Mouse (Mus musculus) CH12.LX (cell line): Measurements from ENCODE around the gene Sycp2l. TPM values are rescaled to one million over a fixed set of nuclear protein-coding genes. Genes with fewer than 3 reads are reported as not detected.

ENCODE experiments used
- DNase-seq: peaks from one replicate; pipeline ENCODE4 v3.0.0-alpha.2; 2013; ENCODE audit errors: extremely low read depth
- H3K27ac ChIP-seq: 2 replicates; pipeline ENCODE4 v1.5.1; 2012; ENCODE audit warnings: low read depth, mild to moderate bottlenecking, control low read depth, moderate library complexity; ENCODE audit not compliant: insufficient read depth
- H3K27me3 ChIP-seq: replicated peaks from 2 replicates; pipeline ENCODE3; 2012; ENCODE audit warnings: inconsistent platforms
- H3K36me3 ChIP-seq, 2 experiments: replicated peaks in 1 of 2; 2 replicates each; pipeline versions ENCODE3 to v1.6.1; 2012; ENCODE audit warnings: inconsistent platforms in 1 of 2, low read length in 1 of 2, mild to moderate bottlenecking in 1 of 2, mixed read lengths in 1 of 2, moderate library complexity in 1 of 2; ENCODE audit not compliant: control insufficient read depth in 1 of 2, insufficient read depth in 1 of 2
- H3K4me1 ChIP-seq, 2 experiments: 2 replicates each; pipeline ENCODE4 v1.6.1; 2012; ENCODE audit warnings: inconsistent platforms in 1 of 2, moderate library complexity in 1 of 2; ENCODE audit not compliant: insufficient read depth in 2 of 2, control insufficient read depth in 1 of 2
- H3K4me2 ChIP-seq: 2 replicates; pipeline ENCODE4 v1.6.1; 2012; ENCODE audit warnings: low read depth, mild to moderate bottlenecking, control low read depth; ENCODE audit not compliant: poor library complexity, insufficient read depth, severe bottlenecking
- H3K4me3 ChIP-seq, 3 experiments: fragments of 150-350 bp in 1 of 3; sonication (generic) in 1 of 3; replicated peaks in 1 of 3; 2 replicates each; pipeline versions ENCODE3 to v1.5.1; 2011 to 2012; ENCODE audit warnings: low read depth in 2 of 3, low read length in 2 of 3, mild to moderate bottlenecking in 2 of 3, moderate library complexity in 2 of 3, control low read depth in 1 of 3, improper control_type of control experiment in 1 of 3, inconsistent platforms in 1 of 3, mixed read lengths in 1 of 3; ENCODE audit not compliant: poor library complexity in 1 of 3
- H3K79me2 ChIP-seq: replicated peaks from 2 replicates; pipeline ENCODE4 v1.6.1; 2012; ENCODE audit warnings: mild to moderate bottlenecking, moderate library complexity; ENCODE audit not compliant: control insufficient read depth, poor library complexity, insufficient read depth, severe bottlenecking; ENCODE audit errors: extremely low read depth
- H3K9ac ChIP-seq: 2 replicates; pipeline ENCODE4 v1.6.1; 2012; ENCODE audit warnings: low read depth, mild to moderate bottlenecking, control low read depth, moderate library complexity; ENCODE audit not compliant: insufficient read depth
- H3K9me3 ChIP-seq: replicated peaks from 2 replicates; pipeline ENCODE3; 2012; ENCODE audit warnings: low read length, inconsistent platforms, mixed read lengths
- BHLHE40 ChIP-seq: IDR thresholded peaks from 2 replicates; pipeline ENCODE4 v1.6.1; 2011; ENCODE audit warnings: mild to moderate bottlenecking, low read depth, low read length, improper control_type of control experiment
- CTCF ChIP-seq, 2 experiments: IDR thresholded peaks in 1 of 2; conservative IDR thresholded peaks in 1 of 2; 2 replicates each; pipeline ENCODE4 v1.5.1; 2011 to 2012; ENCODE audit warnings: low read depth in 2 of 2, low read length in 2 of 2, improper control_type of control experiment in 1 of 2, inconsistent platforms in 1 of 2, mild to moderate bottlenecking in 1 of 2, moderate library complexity in 1 of 2
- E2F4 ChIP-seq: IDR thresholded peaks from 2 replicates; pipeline ENCODE4 v1.6.1; 2011; ENCODE audit warnings: low read depth, low read length, improper control_type of control experiment; ENCODE audit not compliant: insufficient replicate concordance
- ELF1 ChIP-seq: IDR thresholded peaks from 2 replicates; pipeline ENCODE4 v1.6.1; 2014; ENCODE audit warnings: low read depth, mild to moderate bottlenecking, inconsistent platforms, low read length, improper control_type of control experiment
- ETS1 ChIP-seq: conservative IDR thresholded peaks from 2 replicates; pipeline ENCODE4 v1.6.1; 2012; ENCODE audit warnings: low read depth, mild to moderate bottlenecking, inconsistent platforms, low read length, improper control_type of control experiment, moderate library complexity
- IRF4 ChIP-seq: IDR thresholded peaks from 2 replicates; pipeline ENCODE4 v1.6.1; 2014; ENCODE audit warnings: low read depth, mild to moderate bottlenecking, inconsistent platforms, low read length, improper control_type of control experiment
- JUN ChIP-seq: IDR thresholded peaks from 2 replicates; pipeline ENCODE4 v1.6.1; 2011; ENCODE audit warnings: low read depth, mild to moderate bottlenecking, low read length, improper control_type of control experiment, moderate library complexity; ENCODE audit not compliant: insufficient read depth
- KAT2A ChIP-seq: IDR thresholded peaks from 2 replicates; pipeline ENCODE4 v1.6.1; 2012; ENCODE audit warnings: low read length, improper control_type of control experiment, inconsistent platforms; ENCODE audit not compliant: insufficient replicate concordance
- MAFK ChIP-seq: IDR thresholded peaks from 2 replicates; pipeline ENCODE4 v1.6.1; 2011; ENCODE audit warnings: low read length, improper control_type of control experiment; ENCODE audit not compliant: insufficient replicate concordance
- MAX ChIP-seq: IDR thresholded peaks from 2 replicates; pipeline ENCODE4 v1.6.1; 2011; ENCODE audit warnings: low read length, improper control_type of control experiment
- MAZ ChIP-seq: IDR thresholded peaks from 2 replicates; pipeline ENCODE4 v1.6.1; 2012; ENCODE audit warnings: low read depth, mild to moderate bottlenecking, inconsistent platforms, low read length, improper control_type of control experiment, moderate library complexity
- MXI1 ChIP-seq: IDR thresholded peaks from 2 replicates; pipeline ENCODE4 v1.6.1; 2011; ENCODE audit warnings: mild to moderate bottlenecking, low read depth, low read length, improper control_type of control experiment
- MYC ChIP-seq: IDR thresholded peaks from 2 replicates; pipeline ENCODE4 v1.6.1; 2011; ENCODE audit warnings: low read depth, mild to moderate bottlenecking, improper control_type of control experiment, low read length
- POLR2A ChIP-seq: IDR thresholded peaks from 2 replicates; pipeline ENCODE4 v1.6.1; 2011; ENCODE audit warnings: low read depth, mild to moderate bottlenecking, improper control_type of control experiment, low read length
- POLR2AphosphoS2 ChIP-seq: IDR thresholded peaks from 2 replicates; pipeline ENCODE4 v1.6.1; 2011; ENCODE audit warnings: low read depth, low read length, improper control_type of control experiment
- RCOR1 ChIP-seq: conservative IDR thresholded peaks from 2 replicates; pipeline ENCODE4 v1.6.1; 2012; ENCODE audit warnings: low read depth, mild to moderate bottlenecking, inconsistent platforms, low read length, improper control_type of control experiment
- SIN3A ChIP-seq: IDR thresholded peaks from 2 replicates; pipeline ENCODE4 v1.6.1; 2012; ENCODE audit warnings: low read length, improper control_type of control experiment, inconsistent platforms
- TBP ChIP-seq: conservative IDR thresholded peaks from 2 replicates; pipeline ENCODE4 v1.6.1; 2011; ENCODE audit warnings: low read depth, low read length, improper control_type of control experiment
- UBTF ChIP-seq: IDR thresholded peaks from 2 replicates; pipeline ENCODE4 v1.6.1; 2012; ENCODE audit warnings: low read depth, mild to moderate bottlenecking, inconsistent platforms, low read length, improper control_type of control experiment, moderate library complexity
- USF1 ChIP-seq: IDR thresholded peaks from 2 replicates; pipeline ENCODE4 v1.6.1; 2014; ENCODE audit warnings: low read depth, mild to moderate bottlenecking, inconsistent platforms, low read length, improper control_type of control experiment
- ZC3H11A ChIP-seq: IDR thresholded peaks from 2 replicates; pipeline ENCODE4 v1.6.1; 2012; ENCODE audit warnings: low read depth, mild to moderate bottlenecking, inconsistent platforms, low read length, improper control_type of control experiment
- ZMIZ1 ChIP-seq: IDR thresholded peaks from 2 replicates; pipeline ENCODE4 v1.6.1; 2012; ENCODE audit warnings: low read depth, mild to moderate bottlenecking, inconsistent platforms, low read length, improper control_type of control experiment
- ZNF384 ChIP-seq: IDR thresholded peaks from 2 replicates; pipeline ENCODE4 v1.6.1; 2012; ENCODE audit warnings: low read depth, low read length, improper control_type of control experiment, inconsistent platforms
- dilution Hi-C: fragments of 300-500 bp; cut with MboI; formaldehyde crosslinking; loops from 2 replicates; pipeline ENCODE4 v1.14.3; 2020; ENCODE audit warnings: low sequenced_read_pairs; ENCODE audit not compliant: extremely low pct_unique_long_range_greater_than_20kb, extremely low pct_ligation_motif_present
- in situ Hi-C: fragments of 300-500 bp; cut with MboI; formaldehyde crosslinking; loops from 3 replicates; pipeline ENCODE4 v1.14.3; 2019; ENCODE audit warnings: low sequenced_read_pairs, low pct_ligation_motif_present, low pct_unique_long_range_greater_than_20kb, mixed read lengths
- polyA plus RNA-seq: library from polyadenylated mRNA; unstranded; fragments of >175 nt; gene quantifications from 2 replicates; pipeline ENCODE4 v1.2.1, GENCODE M21; 2012; ENCODE audit warnings: low read depth; ENCODE audit not compliant: insufficient read length
- total RNA-seq, 2 experiments: library from RNA; depleted of rRNA; stranded (reverse); fragments of 300-350 nt in 1 of 2; fragments of >200 nt in 1 of 2; gene quantifications; 2 replicates each; pipeline ENCODE4 v1.2.3; 2012 to 2014

Sycp2l gene
- total RNA-seq (2012; rRNA removed) (0.21 TPM in 1 of 2 replicates, not detected in the other), total RNA-seq (2014; rRNA removed) (0.36 and 1.0 TPM in 2 replicates), polyA plus RNA-seq (1.3 and 1.9 TPM in 2 replicates)

- peaks cover 2 to 23% of the 10 kb centered on the region in 2 experiments; a peak in 3 of 4 replicates for H3K4me1 ChIP-seq
- dilution Hi-C loops: no loop called here
- no peaks in the 10 kb centered on the region for H3K27me3 ChIP-seq
- H3K4me3 ChIP-seq: no peak within 1 kb of the TSS
- H3K79me2 ChIP-seq: no peaks in the 10 kb centered on the region
- TF ChIP-seq RCOR1 (no peak), MAZ (no peak), MXI1 (no peak), BHLHE40 (no peak), TBP (no peak), USF1 (no peak), MAX (no peak), ZC3H11A (no peak), MYC (no peak), ETS1 (no peak), ELF1 (no peak), E2F4 (no peak), KAT2A (no peak), UBTF (no peak), ZMIZ1 (no peak), ZNF384 (no peak), SIN3A (no peak), IRF4 (no peak)
- no peaks in the 10 kb centered on the region for H3K9me3 ChIP-seq
- H3K4me2 ChIP-seq: no peak within 1 kb of the TSS
- no peak for DNase-seq
- H3K36me3 ChIP-seq: no peaks in the 10 kb centered on the region
- in situ Hi-C loops: no loop called here
- no peak within 1 kb of the TSS for H3K9ac ChIP-seq
- H3K27ac ChIP-seq: no peak within 1 kb of the TSS
These were observed at the start of gene Sycp2l for GRCm38 (mm10) chr13:41113940-41114339. Gene Sycp2l (plus strand): TSS chr13:41114307.

- TF ChIP-seq POLR2A (no peak), POLR2AphosphoS2 (no peak), MYC (no peak), CTCF (conservative IDR thresholded peaks at IDR 0.05 in 1 of 2, IDR thresholded peaks at IDR 0.05 in 1 of 2; ENCODE audit: low read depth in 2 of 2, low read length in 2 of 2) (no peak), JUN (no peak), ZMIZ1 (no peak), MAFK (peak; percentile 74), USF1 (no peak)
- TF ChIP-seq, all 38 proteins: peak for 1
These were observed 46.5 kb upstream of the Sycp2l start for GRCm38 (mm10) chr13:41067618-41068017.

More at GRCm38 (mm10) chr13:41067618-41068017, 46.5 kb upstream of the Sycp2l start:
- in situ Hi-C loops: no loop called here
- Histone ChIP-seq H3K36me3 (no peaks in the 10 kb centered on the region), H3K4me3 (no peak overlapping the region), H3K27me3 (no peaks in the 10 kb centered on the region), H3K9ac (no peak overlapping the region), H3K4me1 (no peaks in the 10 kb centered on the region), H3K4me2 (no peak overlapping the region), H3K79me2 (no peaks in the 10 kb centered on the region), H3K9me3 (no peaks in the 10 kb centered on the region), H3K27ac (no peak overlapping the region)
- DNase-seq: no peak
- dilution Hi-C loops: no loop called here
